Mouse (Mus musculus) brain, embryonic 14.5 days (tissue): ENCODE measurements around the gene Zp1.

ENCODE experiments used
- CTCF ChIP-seq: fragments of 200-500 bp; IDR thresholded peaks from 2 replicates; pipeline ENCODE4 v1.5.1; 2012; ENCODE audit warnings: inconsistent platforms, mild to moderate bottlenecking, moderate library complexity, borderline replicate concordance; ENCODE audit not compliant: insufficient read depth, insufficient read length; ENCODE audit errors: extremely low read depth
- POLR2A ChIP-seq: fragments of 200-500 bp; IDR thresholded peaks from 2 replicates; pipeline ENCODE4 v1.6.1; 2012; ENCODE audit warnings: mild to moderate bottlenecking, inconsistent platforms, borderline replicate concordance; ENCODE audit not compliant: poor library complexity, insufficient read depth, insufficient read length, severe bottlenecking; ENCODE audit errors: extremely low read depth

GRCm38 (mm10) chr19:10916506-10916905 lies 3.9 kb downstream of the Zp1 start:
- TF ChIP-seq CTCF, result no peak
- TF ChIP-seq POLR2A, result no peak
